Mouse (Mus musculus) urinary bladder, postnatal 14 days (tissue): ENCODE measurements around the gene Tex12.
A peak's percentile ranks its signal among the peaks of the same experiment; 100 is the strongest.

Source experiments
- DNase-seq: peaks from one replicate; pipeline ENCODE4 v3.0.0; 2021; ENCODE audit warnings: low spot score

Gene Tex12

GRCm38 (mm10) chr9:50507570-50507969 lies 53.6 kb downstream of the Tex12 start:
- peak; percentile 34 for DNase-seq
